ENCODE assay signal across 21 mouse cellular contexts in the genomic region with DNA sequence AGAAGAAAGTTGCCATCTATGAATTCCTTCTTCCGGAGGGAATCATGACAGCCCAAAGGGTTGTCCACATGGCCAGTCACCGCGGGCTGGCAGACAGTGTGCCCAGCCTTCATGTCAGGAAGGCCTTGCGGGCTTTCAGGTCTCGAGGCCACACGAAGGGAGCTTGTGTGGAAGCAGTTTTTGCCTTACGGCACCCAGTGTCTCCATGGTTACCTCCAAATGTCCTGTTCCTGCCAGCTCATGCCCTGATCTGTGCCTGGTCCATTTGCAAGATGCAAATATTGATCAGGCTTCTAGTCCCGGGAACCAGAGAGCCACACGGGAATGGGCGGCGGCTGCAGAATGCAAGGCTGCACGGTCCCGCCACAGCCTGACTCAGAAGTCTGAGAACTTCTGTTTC.
"Had no signal": no experiment of that assay in that cellular context is flagged by ENCODE, and none has a peak within 500 bp of the region (broad histone marks: within the 10 kb centered on the region; RNA-seq: fewer than 3 reads in every experiment).

No protein-coding gene starts in this region.

- DNase-seq: kidney, adult 18-20 months; kidney, adult 9 months; kidney, postnatal 14 days; kidney, postnatal 4 days; liver; lung, adult 18-20 months; lung, postnatal 10 days; lung, postnatal 36 days; right cerebral cortex, adult 18-20 months; right cerebral cortex, postnatal 14 days; right cerebral cortex, postnatal 4 days; thymus, postnatal 25 days had no signal

- H3K4me2 ChIP-seq: limb, embryonic 13.5 days; liver, embryonic 12.5 days; liver, embryonic 15.5 days; lung, embryonic 15.5 days; midbrain, embryonic 12.5 days; midbrain, embryonic 15.5 days; neural tube, embryonic 13.5 days had no signal

- H3K4me1 ChIP-seq: limb, embryonic 13.5 days; liver, embryonic 15.5 days; lung, embryonic 15.5 days; midbrain, embryonic 12.5 days; midbrain, embryonic 15.5 days; neural tube, embryonic 13.5 days had no signal

- H3K27me3 ChIP-seq: limb, embryonic 13.5 days; liver, embryonic 12.5 days; liver, embryonic 15.5 days; lung, embryonic 15.5 days; midbrain, embryonic 12.5 days; midbrain, embryonic 15.5 days; neural tube, embryonic 13.5 days had no signal

- H3K27ac ChIP-seq: limb, embryonic 10.5 days; limb, embryonic 13.5 days; liver, embryonic 12.5 days; liver, embryonic 15.5 days; lung, embryonic 15.5 days; midbrain, embryonic 12.5 days; midbrain, embryonic 15.5 days; neural tube, embryonic 13.5 days had no signal

- H3K9me3 ChIP-seq: limb, embryonic 10.5 days; liver, embryonic 12.5 days; liver, embryonic 15.5 days; lung, embryonic 15.5 days; midbrain, embryonic 15.5 days had no signal

- H3K36me3 ChIP-seq: limb, embryonic 10.5 days; limb, embryonic 13.5 days; liver, embryonic 12.5 days; liver, embryonic 15.5 days; lung, embryonic 15.5 days; midbrain, embryonic 12.5 days; midbrain, embryonic 15.5 days; neural tube, embryonic 13.5 days had no signal

- ATAC-seq: liver, embryonic 12.5 days; midbrain, embryonic 15.5 days had no signal

- H3K4me3 ChIP-seq: limb, embryonic 10.5 days; limb, embryonic 13.5 days; liver, embryonic 12.5 days; liver, embryonic 15.5 days; lung, embryonic 15.5 days; midbrain, embryonic 12.5 days; midbrain, embryonic 15.5 days; myocyte; neural tube, embryonic 13.5 days had no signal

- H3K9ac ChIP-seq: limb, embryonic 13.5 days; liver, embryonic 12.5 days; liver, embryonic 15.5 days; lung, embryonic 15.5 days; midbrain, embryonic 12.5 days; midbrain, embryonic 15.5 days; neural tube, embryonic 13.5 days had no signal
